Mouse (Mus musculus): ENCODE results near the gene Mt4. TPM values are rescaled to one million over a fixed set of nuclear protein-coding genes. Genes with fewer than 3 reads are reported as not detected.

The Mt4 gene
- total RNA-seq, 2 experiments from 2014 or later: not detected

DNA sequence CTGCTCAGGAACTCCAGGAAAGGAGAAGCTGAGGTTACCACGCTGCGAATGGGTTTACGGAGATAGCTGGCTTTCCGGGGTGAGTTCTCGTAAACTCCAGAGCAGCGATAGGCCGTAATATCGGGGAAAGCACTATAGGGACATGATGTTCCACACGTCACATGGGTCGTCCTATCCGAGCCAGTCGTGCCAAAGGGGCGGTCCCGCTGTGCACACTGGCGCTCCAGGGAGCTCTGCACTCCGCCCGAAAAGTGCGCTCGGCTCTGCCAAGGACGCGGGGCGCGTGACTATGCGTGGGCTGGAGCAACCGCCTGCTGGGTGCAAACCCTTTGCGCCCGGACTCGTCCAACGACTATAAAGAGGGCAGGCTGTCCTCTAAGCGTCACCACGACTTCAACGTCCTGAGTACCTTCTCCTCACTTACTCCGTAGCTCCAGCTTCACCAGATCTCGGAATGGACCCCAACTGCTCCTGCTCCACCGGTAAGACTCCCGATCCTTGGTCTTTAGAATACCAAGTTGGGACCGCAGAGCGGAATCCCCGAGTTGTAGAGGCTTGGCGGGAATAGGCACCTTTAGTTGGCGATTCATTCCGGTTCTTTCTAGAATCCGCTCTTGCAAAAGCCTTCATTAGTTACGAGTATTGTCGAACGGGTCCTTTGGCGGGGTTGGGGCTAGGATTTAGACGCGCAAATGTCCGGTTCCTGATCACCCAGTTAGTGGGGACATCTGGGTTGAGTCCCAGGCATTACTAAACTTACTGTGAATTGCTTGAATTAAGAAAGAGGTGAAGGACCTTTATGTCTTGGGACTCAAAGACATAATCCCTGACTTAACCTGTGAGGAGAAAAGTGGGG, 42.1 kb downstream of the Mt4 start, which contains the start of gene Mt1:
Gene Mt1 (plus strand): TSS at position 226 of the 856 bp plus-strand sequence.
- peak; percentile 86 for DNase-seq (ENCODE audit: low spot score in 2 of 2)

- peak; percentile 35 to 41 for DNase-seq (ENCODE audit: low spot score in 2 of 2)
These were observed 42.9 kb downstream of the Mt4 start for GRCm38 (mm10) chr8:94179713-94180560.

GRCm38 (mm10) chr8:94180561-94180908, 43.5 kb downstream of the Mt4 start:
- no peak for DNase-seq (ENCODE audit: low spot score in 2 of 2)

DNA sequence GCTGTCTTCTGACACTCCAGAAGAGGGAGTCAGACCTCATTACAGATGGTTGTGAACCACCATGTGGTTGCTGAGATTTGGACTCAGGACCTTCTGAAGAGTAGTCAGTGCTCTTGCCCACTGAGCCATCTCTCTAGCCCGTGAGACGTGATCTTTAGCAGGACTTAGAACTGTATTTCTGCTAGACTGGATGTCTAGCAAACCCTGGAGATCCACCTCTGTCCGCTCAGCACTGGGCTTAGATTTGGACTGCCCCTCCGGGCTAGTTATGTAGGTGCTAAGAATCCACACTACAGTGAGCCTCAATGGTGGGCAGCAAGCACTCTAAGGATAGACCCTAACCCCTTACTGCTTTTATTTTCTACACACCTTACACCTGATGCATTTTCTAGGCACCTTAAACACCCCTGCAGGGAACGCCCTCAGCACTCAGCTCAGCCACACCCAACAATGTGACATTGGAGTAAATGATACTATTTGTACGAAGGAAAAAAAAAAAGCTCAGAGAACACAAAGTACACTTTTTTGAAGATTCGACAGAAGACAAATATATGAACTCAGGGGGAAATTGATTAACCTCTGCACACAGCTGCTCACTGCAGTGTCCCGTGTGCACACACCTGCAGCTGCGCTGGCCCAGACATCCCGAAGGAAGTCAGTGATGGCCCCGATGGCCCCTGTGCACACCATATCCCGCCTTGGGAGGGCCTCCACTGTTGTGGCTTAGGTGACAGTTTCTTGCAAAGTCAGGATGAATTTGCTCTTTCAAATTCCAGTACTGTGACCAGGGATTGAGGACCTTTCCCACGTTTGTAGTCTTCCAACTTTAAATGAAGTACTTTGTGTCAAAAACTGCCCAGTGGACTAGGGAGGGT, 45.3 kb downstream of the Mt4 start:
- no peak for DNase-seq (ENCODE audit: low spot score in 2 of 2)

DNA sequence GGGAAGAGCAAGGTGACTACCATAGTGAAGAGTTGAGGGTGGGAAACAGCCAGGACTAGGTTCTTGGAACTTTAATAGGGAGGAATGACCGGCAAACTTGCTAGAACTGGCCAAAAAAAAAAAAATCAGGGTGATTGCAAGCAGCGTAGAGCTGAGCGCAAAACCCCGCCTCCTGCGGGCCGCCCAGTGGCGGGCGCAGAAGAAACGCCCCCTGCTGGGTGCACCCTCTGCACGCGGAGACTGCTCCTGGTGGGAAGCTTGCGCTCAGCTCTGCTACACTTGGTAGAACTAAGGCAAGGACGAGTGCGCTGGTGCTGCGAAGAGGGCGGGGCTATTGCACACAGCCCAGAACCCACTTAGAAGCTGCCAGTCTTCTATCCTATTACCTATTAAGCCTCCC, 46.1 kb downstream of the Mt4 start:
- peak; percentile 77 to 79 for DNase-seq (ENCODE audit: low spot score in 2 of 2)

GRCm38 (mm10) chr8:94184357-94184843, 47.4 kb downstream of the Mt4 start:
- no peak for DNase-seq (ENCODE audit: low spot score in 2 of 2)

- DNase-seq (ENCODE audit: low spot score in 2 of 2): no peak
These were observed 48.8 kb downstream of the Mt4 start for GRCm38 (mm10) chr8:94185791-94186190.

DNA sequence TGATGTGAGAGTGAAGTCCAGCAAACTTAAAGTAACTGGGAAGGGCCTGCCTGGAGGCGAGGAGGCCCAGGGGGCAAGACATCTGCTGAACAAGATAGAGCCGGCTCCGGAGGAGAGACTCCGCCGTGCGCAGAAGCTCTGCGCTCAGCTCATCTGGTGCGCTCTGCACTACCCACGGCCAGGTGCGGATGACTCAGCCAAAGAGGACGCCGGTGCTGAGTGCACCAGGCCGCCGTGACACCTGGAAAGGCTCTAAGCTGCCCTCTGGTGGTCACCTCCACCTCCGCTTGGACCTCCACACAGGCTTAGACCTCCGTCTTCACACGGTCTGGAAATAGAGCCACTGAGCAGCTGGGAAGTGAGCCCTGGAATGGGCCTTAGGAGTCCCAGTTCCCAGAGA, 49.5 kb downstream of the Mt4 start:
- DNase-seq (ENCODE audit: low spot score in 2 of 2): peak; percentile 61 to 67

GRCm38 (mm10) chr8:94187290-94188002, 50.4 kb downstream of the Mt4 start:
- no peak for DNase-seq (ENCODE audit: low spot score in 2 of 2)

Other genes with a start within 250 kb of the Mt4 start
- gene Amfr, start 124.4 kb upstream of the Mt4 start, total RNA-seq (2021): 100 to 1,000 TPM; 174 to 283 TPM
- 10 to 100 TPM; 29.4 to 33.1 TPM for gene Nudt21, start 100.2 kb upstream of the Mt4 start, total RNA-seq (2021)
- gene Ogfod1, start 100.0 kb upstream of the Mt4 start, total RNA-seq (2021): 10 to 100 TPM; 19.5 to 20.1 TPM
- 10 to 100 TPM; 20.1 to 21.4 TPM for gene Bbs2, start 38.3 kb upstream of the Mt4 start, total RNA-seq (2021)
- 1 to 10 TPM; 4.5 to 7.2 TPM for gene Mt3, start 15.4 kb downstream of the Mt4 start, total RNA-seq (2021)
- gene Mt2, start 35.5 kb downstream of the Mt4 start, total RNA-seq (2021): 100 to 1,000 TPM; 203 to 204 TPM
- gene Mt1, start 41.9 kb downstream of the Mt4 start, total RNA-seq (2021): 100 to 1,000 TPM; 291 to 329 TPM
- 10 to 100 TPM; 10.7 to 11.3 TPM for gene Nup93, start 77.4 kb downstream of the Mt4 start, total RNA-seq (2021)
- gene Slc12a3, start 192.0 kb downstream of the Mt4 start, total RNA-seq (2021): under 1 TPM in 1 of 2 experiments, not detected in 1; 0.13 TPM
- 100 to 1,000 TPM; 100 to 109 TPM for gene Herpud1, start 249.2 kb downstream of the Mt4 start, total RNA-seq (2021)